Mouse (Mus musculus) embryonic fibroblast, embryonic 13.5 days (primary cell): Measurements from ENCODE around the gene Akt1. TPM values are rescaled to one million over a fixed set of nuclear protein-coding genes. Genes with fewer than 3 reads are reported as not detected.

Source experiments
- H3K27ac ChIP-seq: 2 replicates; pipeline ENCODE4 v1.5.1; 2012; ENCODE audit warnings: low read length, control low read depth, inconsistent platforms; ENCODE audit not compliant: insufficient read depth
- H3K4me1 ChIP-seq: 2 replicates; pipeline ENCODE4 v1.6.1; 2011; ENCODE audit warnings: low read length; ENCODE audit not compliant: control insufficient read depth, insufficient read depth
- H3K4me3 ChIP-seq: 2 replicates; pipeline ENCODE4 v1.5.1; 2011; ENCODE audit warnings: mild to moderate bottlenecking, control low read depth, low read length; ENCODE audit not compliant: insufficient read depth
- CTCF ChIP-seq: IDR thresholded peaks from 2 replicates; pipeline ENCODE4 v1.5.1; 2011; ENCODE audit warnings: mild to moderate bottlenecking, control low read depth, low read length, moderate library complexity, borderline replicate concordance; ENCODE audit not compliant: insufficient read depth
- POLR2A ChIP-seq: IDR thresholded peaks from 2 replicates; pipeline ENCODE4 v1.6.1; 2011; ENCODE audit warnings: low read depth, mild to moderate bottlenecking, control low read depth, low read length, moderate library complexity
- polyA plus RNA-seq: library from polyadenylated mRNA; stranded (reverse); fragments of >200 nt; gene quantifications from 2 replicates; pipeline ENCODE4 v1.2.4, GENCODE M21; 2011; ENCODE audit warnings: low read depth; ENCODE audit not compliant: missing spikeins, insufficient read length

Akt1 gene
- polyA plus RNA-seq, 1 experiment: 227 TPM

GRCm38 (mm10) chr12:112648081-112648480 is 26.6 kb downstream of the Akt1 start:
- Histone ChIP-seq H3K4me3 (no peak overlapping the region), H3K4me1 (peaks cover 16% of the 10 kb centered on the region), H3K27ac (peak overlapping the region; percentile 35; the same call in 1 of the 2 replicates)
- no peak for TF ChIP-seq CTCF
- no peak for TF ChIP-seq POLR2A

GRCm38 (mm10) chr12:112646139-112646538 is 28.5 kb downstream of the Akt1 start:
- H3K4me3 ChIP-seq: peak overlapping the region; percentile 64
- H3K4me1 ChIP-seq: peaks cover 16% of the 10 kb centered on the region
- TF ChIP-seq POLR2A (no peak), CTCF (no peak)
- peak overlapping the region; percentile 72 for H3K27ac ChIP-seq

- peak; percentile 79 for TF ChIP-seq POLR2A
- TF ChIP-seq CTCF: no peak
- Histone ChIP-seq H3K4me3 (peak overlapping the region; percentile 64), H3K27ac (peak overlapping the region; percentile 72), H3K4me1 (peaks cover 16% of the 10 kb centered on the region)
These were observed 29.7 kb downstream of the Akt1 start for GRCm38 (mm10) chr12:112644855-112645506.

GRCm38 (mm10) chr12:112644180-112644854 is 30.4 kb downstream of the Akt1 start, which contains the start of gene Siva1:
TSS of gene Siva1 (plus strand) at chr12:112644679.
- peak within 1 kb of the TSS; percentile 72 for H3K27ac ChIP-seq
- H3K4me1 ChIP-seq: peaks cover 16% of the 10 kb centered on the region
- no peak for TF ChIP-seq CTCF
- TF ChIP-seq POLR2A: 0 out of 2 replicates have a peak, but pooled peaks have one; percentile 36
- H3K4me3 ChIP-seq: peak within 1 kb of the TSS; percentile 64

- TF ChIP-seq CTCF: no peak
- no peak for TF ChIP-seq POLR2A
- Histone ChIP-seq H3K4me1 (peaks cover 9% of the 10 kb centered on the region), H3K4me3 (no peak overlapping the region), H3K27ac (no peak overlapping the region)
These were observed 31.6 kb downstream of the Akt1 start for GRCm38 (mm10) chr12:112643126-112643525.

GRCm38 (mm10) chr12:112639526-112639925 is 35.2 kb downstream of the Akt1 start:
- Histone ChIP-seq H3K4me3 (no peak overlapping the region), H3K27ac (no peak overlapping the region), H3K4me1 (no peaks in the 10 kb centered on the region)
- TF ChIP-seq CTCF: no peak
- no peak for TF ChIP-seq POLR2A

GRCm38 (mm10) chr12:112633686-112634085 is 41.0 kb downstream of the Akt1 start:
- Histone ChIP-seq H3K27ac (no peak overlapping the region), H3K4me1 (no peaks in the 10 kb centered on the region), H3K4me3 (no peak overlapping the region)
- TF ChIP-seq POLR2A (no peak), CTCF (no peak)

- Histone ChIP-seq H3K27ac (no peak overlapping the region), H3K4me1 (no peaks in the 10 kb centered on the region), H3K4me3 (no peak overlapping the region)
- no peak for TF ChIP-seq CTCF
- no peak for TF ChIP-seq POLR2A
These were observed 41.8 kb downstream of the Akt1 start for GRCm38 (mm10) chr12:112632907-112633306.

GRCm38 (mm10) chr12:112632084-112632777 is 42.5 kb downstream of the Akt1 start:
- Histone ChIP-seq H3K4me3 (no peak overlapping the region), H3K27ac (no peak overlapping the region), H3K4me1 (no peaks in the 10 kb centered on the region)
- no peak for TF ChIP-seq CTCF
- no peak for TF ChIP-seq POLR2A
